Mouse (Mus musculus) heart, postnatal 0 days (tissue): ENCODE data around the gene Mybpc2.

Experiments
- CTCF ChIP-seq: IDR thresholded peaks from 2 replicates; pipeline ENCODE4 v1.5.1; 2016; ENCODE audit warnings: antibody characterized with exemption, control low read depth, low read depth
- EP300 ChIP-seq: IDR thresholded peaks from 2 replicates; pipeline ENCODE4 v1.6.1; 2016; ENCODE audit warnings: antibody characterized with exemption, low read depth

DNA sequence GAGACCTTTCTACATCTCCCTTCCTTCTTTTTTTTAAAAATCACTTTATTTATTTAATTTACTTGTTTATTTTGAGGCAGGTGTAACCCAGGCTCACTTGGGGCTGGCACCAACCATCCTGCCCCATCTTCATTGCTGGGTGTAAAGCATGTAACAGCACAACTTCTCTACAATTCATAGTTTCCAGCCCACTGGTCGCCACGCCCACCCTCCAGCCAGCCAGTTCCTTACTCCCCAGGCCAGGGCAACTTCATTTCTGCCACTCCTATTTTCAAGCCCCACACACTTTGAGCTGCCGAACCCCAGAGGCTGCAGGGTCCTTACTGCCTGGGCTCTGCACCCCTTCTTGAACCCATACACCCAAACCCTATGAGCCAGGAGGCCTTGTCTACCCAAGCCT lies 3.5 kb downstream of the Mybpc2 start:
- TF ChIP-seq CTCF (no peak), EP300 (no peak)
